Mouse (Mus musculus): ENCODE data around the gene Ccdc6. TPM values are rescaled to one million over a fixed set of nuclear protein-coding genes. Genes with fewer than 3 reads are reported as not detected.
A peak's percentile ranks its signal among the peaks of the same experiment; 100 is the strongest.

The Ccdc6 gene
- polyA plus RNA-seq, 1 experiment = 23.3 TPM

DNA sequence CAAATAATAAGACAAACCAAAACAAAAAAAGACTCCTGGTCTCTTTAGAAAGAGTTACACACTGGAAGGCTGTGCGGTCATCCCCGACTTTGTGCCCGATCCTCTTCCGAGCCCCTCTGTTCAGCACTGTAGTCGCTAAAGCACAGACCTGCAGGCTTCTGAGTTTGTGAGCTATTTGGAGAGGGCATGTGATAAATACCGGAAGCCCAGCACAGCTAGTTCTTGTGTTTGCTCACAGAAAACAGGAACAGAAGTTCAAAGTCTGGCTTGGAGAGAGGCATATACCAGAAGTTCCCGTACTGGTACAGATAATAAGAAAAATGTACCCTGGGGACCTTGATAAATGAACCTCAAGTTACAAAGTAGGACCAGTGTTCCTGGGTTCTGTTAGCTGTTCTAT is 98.4 kb downstream of the Ccdc6 start:
- Histone ChIP-seq H3K4me3 (ENCODE audit: insufficient read depth, low read length) (no peak overlapping the region), H3K27ac (ENCODE audit: insufficient read depth, low read length) (no peak overlapping the region), H3K4me1 (ENCODE audit: control insufficient read depth, insufficient read depth, low read length) (no peaks in the 10 kb centered on the region; the same call in 1 of the 2 replicates)
- TF ChIP-seq POLR2A (IDR thresholded peaks at IDR 0.05; ENCODE audit: extremely low read depth, insufficient read depth, low read length) = no peak
- TF ChIP-seq CTCF (IDR thresholded peaks at IDR 0.05; ENCODE audit: extremely low read depth, insufficient read depth, low read length) = no peak

DNA sequence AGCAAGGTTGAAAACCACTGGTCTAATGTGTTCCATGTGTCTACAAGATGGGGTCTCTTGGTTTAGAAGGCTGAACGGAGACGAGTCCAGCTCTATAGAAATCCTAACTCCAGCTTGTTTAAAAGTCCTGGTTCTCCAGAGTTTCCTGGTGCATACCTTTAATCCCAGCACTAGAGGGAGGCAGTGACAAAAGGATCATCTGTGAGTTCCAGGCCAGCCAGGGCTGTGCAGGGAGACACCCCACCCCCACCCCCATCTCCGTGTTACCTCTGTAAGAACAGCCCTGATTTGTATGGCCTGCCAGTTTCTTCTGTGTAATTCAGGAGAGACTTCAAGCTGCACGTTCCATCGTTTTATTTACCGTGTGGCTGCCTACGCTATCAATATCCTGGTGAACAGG is 98.9 kb downstream of the Ccdc6 start:
- TF ChIP-seq POLR2A (IDR thresholded peaks at IDR 0.05; ENCODE audit: extremely low read depth, insufficient read depth, low read length) (no peak), CTCF (IDR thresholded peaks at IDR 0.05; ENCODE audit: extremely low read depth, insufficient read depth, low read length) (peak; percentile 41)
- H3K4me3 ChIP-seq (ENCODE audit: insufficient read depth, low read length) = no peak overlapping the region
- H3K4me1 ChIP-seq (ENCODE audit: control insufficient read depth, insufficient read depth, low read length) = no peaks in the 10 kb centered on the region; the same call in 1 of the 2 replicates
- H3K27ac ChIP-seq (ENCODE audit: insufficient read depth, low read length) = no peak overlapping the region

DNA sequence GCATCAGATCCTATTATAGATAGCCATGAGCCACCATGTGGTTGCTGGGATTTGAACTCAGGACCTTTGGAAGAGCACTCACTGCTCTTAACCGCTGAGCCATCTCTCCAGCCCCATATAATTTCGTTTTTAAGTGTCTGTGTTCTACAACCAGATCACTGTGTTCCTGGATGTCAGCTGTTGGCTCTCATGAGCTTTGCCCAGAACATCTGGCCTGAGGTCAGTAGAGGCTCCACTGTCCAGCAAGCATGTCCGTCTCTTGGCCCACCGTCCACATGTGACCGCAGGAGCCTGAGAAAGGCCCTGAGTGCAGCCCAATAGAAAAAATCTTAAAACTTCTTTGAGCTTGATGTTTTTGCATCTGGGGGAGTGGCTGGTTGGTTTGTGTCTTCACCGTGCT is 99.7 kb downstream of the Ccdc6 start:
- no peak overlapping the region for H3K27ac ChIP-seq (ENCODE audit: insufficient read depth, low read length)
- TF ChIP-seq CTCF (IDR thresholded peaks at IDR 0.05; ENCODE audit: extremely low read depth, insufficient read depth, low read length) (no peak), POLR2A (IDR thresholded peaks at IDR 0.05; ENCODE audit: extremely low read depth, insufficient read depth, low read length) (no peak)

DNA sequence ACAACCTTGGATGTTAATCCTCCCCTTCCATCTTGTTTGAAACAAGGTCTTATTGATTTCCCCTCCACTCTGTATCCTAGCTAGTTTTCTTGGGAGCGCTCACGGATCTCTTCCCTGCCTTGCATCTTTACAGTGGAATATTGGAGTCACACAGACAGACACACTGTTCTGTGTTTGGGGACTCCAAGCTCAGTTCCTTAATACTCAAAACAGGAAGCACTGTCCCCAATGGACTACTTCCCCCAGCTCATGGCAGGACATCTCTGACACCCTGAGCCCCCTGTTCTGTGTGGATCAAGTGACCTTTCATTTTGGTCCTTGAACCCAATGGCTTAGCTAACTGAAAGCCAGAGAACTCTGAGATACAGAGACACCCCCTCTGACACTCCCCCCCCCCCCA is 100.7 kb downstream of the Ccdc6 start:
- H3K4me3 ChIP-seq (ENCODE audit: insufficient read depth, low read length) = no peak overlapping the region
- no peaks in the 10 kb centered on the region; the same call in 1 of the 2 replicates for H3K4me1 ChIP-seq (ENCODE audit: control insufficient read depth, insufficient read depth, low read length)
- no peak for TF ChIP-seq POLR2A (IDR thresholded peaks at IDR 0.05; ENCODE audit: extremely low read depth, insufficient read depth, low read length)
- no peak for TF ChIP-seq CTCF (IDR thresholded peaks at IDR 0.05; ENCODE audit: extremely low read depth, insufficient read depth, low read length)
- no peak overlapping the region for H3K27ac ChIP-seq (ENCODE audit: insufficient read depth, low read length)

More for the DNA sequence above, 99.7 kb downstream of the Ccdc6 start:
- H3K4me3 ChIP-seq (ENCODE audit: insufficient read depth, low read length) = no peak overlapping the region
- H3K4me1 ChIP-seq (ENCODE audit: control insufficient read depth, insufficient read depth, low read length) = no peaks in the 10 kb centered on the region; the same call in 1 of the 2 replicates

DNA sequence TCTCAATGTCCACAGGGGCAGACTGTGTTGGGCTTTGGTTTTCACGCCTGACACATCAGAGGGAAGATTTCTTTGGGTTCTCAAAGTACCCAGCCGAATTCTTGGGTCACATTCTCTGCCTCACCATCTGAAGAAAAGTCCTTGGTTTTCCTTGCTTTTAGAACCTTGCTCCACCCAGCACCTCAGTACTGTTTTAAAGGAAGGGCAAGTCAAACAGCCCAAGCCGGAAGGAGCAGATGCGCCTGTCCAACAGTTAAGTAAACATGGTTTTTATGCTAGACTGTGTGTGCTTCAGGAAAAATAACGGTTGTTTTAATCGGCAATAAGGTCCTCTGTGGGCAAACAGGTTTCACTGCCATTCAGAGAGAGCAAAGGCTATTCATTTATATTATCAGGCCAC is 101.1 kb downstream of the Ccdc6 start:
- H3K27ac ChIP-seq (ENCODE audit: insufficient read depth, low read length) = no peak overlapping the region
- no peak for TF ChIP-seq CTCF (IDR thresholded peaks at IDR 0.05; ENCODE audit: extremely low read depth, insufficient read depth, low read length)
- TF ChIP-seq POLR2A (IDR thresholded peaks at IDR 0.05; ENCODE audit: extremely low read depth, insufficient read depth, low read length) = no peak
- H3K4me3 ChIP-seq (ENCODE audit: insufficient read depth, low read length) = no peak overlapping the region
- H3K4me1 ChIP-seq (ENCODE audit: control insufficient read depth, insufficient read depth, low read length) = no peaks in the 10 kb centered on the region; the same call in 1 of the 2 replicates

DNA sequence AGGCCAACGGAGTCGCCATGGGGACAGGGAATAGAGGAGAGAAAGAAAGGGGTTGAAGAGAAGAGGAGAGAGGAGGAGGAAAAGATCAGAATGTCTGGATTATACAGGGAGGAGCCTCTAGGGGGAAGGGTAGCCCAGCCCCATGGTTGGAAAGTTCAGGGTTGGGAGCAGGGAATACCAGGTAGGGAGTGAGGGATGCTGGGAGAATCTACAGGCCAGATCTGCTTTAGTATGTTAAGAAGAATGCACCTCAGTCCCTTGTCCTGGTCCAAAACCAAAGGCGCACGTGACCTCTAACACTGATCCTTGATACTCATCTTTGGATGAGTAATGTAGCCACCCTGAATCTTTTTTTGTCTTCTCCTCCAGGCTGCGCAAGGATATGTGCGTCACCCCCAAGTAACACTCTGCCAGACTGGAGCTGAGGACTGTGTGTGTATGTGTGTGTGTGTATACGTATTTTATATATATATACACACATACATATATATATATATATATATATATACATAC is 102.1 kb downstream of the Ccdc6 start:
- no peak overlapping the region for H3K4me3 ChIP-seq (ENCODE audit: insufficient read depth, low read length)
- H3K4me1 ChIP-seq (ENCODE audit: control insufficient read depth, insufficient read depth, low read length) = no peaks in the 10 kb centered on the region; the same call in 1 of the 2 replicates
- TF ChIP-seq POLR2A (IDR thresholded peaks at IDR 0.05; ENCODE audit: extremely low read depth, insufficient read depth, low read length) = no peak
- no peak for TF ChIP-seq CTCF (IDR thresholded peaks at IDR 0.05; ENCODE audit: extremely low read depth, insufficient read depth, low read length)
- H3K27ac ChIP-seq (ENCODE audit: insufficient read depth, low read length) = no peak overlapping the region

DNA sequence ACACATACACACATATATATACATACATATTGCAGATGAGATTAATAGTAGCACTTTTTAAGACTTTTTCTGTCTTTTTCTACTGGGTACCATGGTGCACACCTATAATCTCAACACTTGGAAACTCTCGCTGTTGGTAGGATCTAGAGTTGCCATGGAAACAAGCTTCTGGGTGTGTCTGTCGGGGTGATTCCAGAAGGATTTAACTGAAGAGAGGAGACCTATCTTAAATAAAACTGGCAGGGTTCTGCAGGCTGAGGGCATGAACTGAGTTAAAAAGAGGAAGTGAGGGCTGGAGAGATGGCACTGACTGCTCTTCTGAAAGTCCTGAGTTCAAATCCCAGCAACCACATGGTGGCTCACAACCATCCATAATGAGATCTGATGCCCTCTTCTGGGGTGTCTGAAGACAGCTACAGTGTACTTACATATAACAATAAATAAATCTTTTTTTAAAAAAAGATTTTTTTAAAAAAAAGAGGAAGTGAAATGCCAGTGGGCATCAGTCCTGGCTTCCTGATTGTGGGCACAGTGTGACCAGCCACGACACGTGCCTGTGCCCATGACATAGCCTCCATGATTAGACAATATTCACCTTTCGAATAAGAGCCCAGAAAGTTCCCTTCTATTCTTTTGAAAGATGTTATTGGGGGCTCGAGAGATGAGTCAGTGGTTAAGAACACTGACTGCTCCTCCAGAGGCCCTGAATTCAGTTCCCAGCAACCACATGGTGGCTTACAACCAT is 102.7 kb downstream of the Ccdc6 start:
- TF ChIP-seq CTCF (IDR thresholded peaks at IDR 0.05; ENCODE audit: extremely low read depth, insufficient read depth, low read length) (no peak), POLR2A (IDR thresholded peaks at IDR 0.05; ENCODE audit: extremely low read depth, insufficient read depth, low read length) (no peak)
- Histone ChIP-seq H3K27ac (ENCODE audit: insufficient read depth, low read length) (no peak overlapping the region), H3K4me1 (ENCODE audit: control insufficient read depth, insufficient read depth, low read length) (no peaks in the 10 kb centered on the region; the same call in none of the 2 replicates), H3K4me3 (ENCODE audit: insufficient read depth, low read length) (no peak overlapping the region)

DNA sequence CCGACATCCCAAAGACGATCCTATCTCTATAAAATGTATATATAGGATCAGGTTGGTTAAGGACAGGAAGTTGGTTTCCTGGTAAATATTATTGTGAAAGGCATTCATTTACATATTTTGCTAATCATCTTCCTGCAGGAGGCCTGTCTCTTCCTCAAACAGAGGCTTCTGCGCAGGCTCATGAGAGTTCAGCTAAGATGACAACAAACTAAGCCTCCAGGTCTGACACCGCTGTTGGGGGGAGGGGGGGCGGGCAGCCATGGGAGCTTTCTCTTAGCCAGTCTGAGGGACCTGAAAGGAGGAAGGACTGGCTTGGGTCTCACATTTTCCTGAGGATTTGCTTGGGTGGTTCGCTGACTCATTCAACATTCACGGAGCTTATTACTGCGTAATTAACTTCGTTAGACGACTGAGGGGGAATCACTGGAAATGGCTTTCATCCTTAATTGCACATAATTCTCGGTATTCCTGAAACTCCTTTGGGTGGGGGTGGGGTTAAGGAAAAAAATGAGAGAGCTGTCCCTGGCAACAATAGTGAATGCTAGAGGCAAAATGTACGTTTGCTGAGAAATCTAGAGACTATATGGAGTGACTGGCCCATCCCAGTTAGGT is 104.1 kb downstream of the Ccdc6 start:
- H3K4me3 ChIP-seq (ENCODE audit: insufficient read depth, low read length) = no peak overlapping the region
- no peak overlapping the region for H3K27ac ChIP-seq (ENCODE audit: insufficient read depth, low read length)
- H3K4me1 ChIP-seq (ENCODE audit: control insufficient read depth, insufficient read depth, low read length) = no peaks in the 10 kb centered on the region; the same call in none of the 2 replicates
- TF ChIP-seq CTCF (IDR thresholded peaks at IDR 0.05; ENCODE audit: extremely low read depth, insufficient read depth, low read length) = no peak
- TF ChIP-seq POLR2A (IDR thresholded peaks at IDR 0.05; ENCODE audit: extremely low read depth, insufficient read depth, low read length) = no peak

DNA sequence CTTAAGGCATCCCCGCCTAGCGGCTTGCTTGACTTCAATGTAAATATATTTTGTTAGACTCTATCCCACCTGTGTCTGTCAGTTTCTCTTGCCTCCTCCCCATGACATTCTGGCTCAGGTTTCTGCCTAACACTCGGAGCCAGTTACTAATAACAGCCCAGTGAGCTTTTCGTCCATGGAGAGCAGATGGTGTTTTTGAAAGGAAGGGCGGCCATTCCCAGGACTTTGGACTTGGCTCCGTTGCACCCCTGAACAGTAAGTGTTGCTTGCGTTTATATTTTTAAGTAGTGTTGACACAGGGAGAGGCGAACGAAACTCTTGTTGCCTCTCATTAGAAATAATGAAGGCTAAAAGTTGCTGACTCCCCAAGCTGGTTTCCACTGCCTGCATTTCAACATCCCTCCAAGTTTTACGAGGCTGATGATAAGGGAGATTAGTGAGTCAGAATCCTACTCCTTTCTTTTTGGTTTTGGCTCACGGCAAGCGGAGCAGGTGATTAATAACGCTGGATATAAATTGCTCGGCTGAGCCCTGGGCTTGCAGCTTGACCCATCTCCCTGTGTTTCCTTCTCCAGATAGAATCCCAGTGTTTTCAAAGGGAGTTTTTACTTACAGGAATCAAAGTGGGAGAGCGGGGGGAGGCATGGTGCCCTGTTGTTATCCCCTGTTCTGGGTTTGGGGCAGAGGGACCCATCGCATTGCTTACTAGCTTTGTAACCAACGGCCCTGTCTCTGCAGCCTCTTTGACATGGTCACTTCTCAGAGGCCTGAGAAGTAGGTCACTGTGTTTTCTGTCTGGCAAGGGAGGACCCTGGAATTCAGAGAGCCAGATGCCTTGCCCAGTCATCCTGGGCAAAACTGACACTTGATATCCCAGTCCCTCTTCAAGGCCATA is 107.8 kb downstream of the Ccdc6 start, which contains the start of gene Mrln:
TSS of gene Mrln (plus strand) at position 160 of the 895 bp plus-strand sequence.
- Histone ChIP-seq H3K27ac (ENCODE audit: insufficient read depth, low read length) (no peak within 1 kb of the TSS), H3K4me3 (ENCODE audit: insufficient read depth, low read length) (no peak within 1 kb of the TSS), H3K4me1 (ENCODE audit: control insufficient read depth, insufficient read depth, low read length) (no peaks in the 10 kb centered on the region; the same call in 1 of the 2 replicates)
- TF ChIP-seq CTCF (IDR thresholded peaks at IDR 0.05; ENCODE audit: extremely low read depth, insufficient read depth, low read length) = no peak
- TF ChIP-seq POLR2A (IDR thresholded peaks at IDR 0.05; ENCODE audit: extremely low read depth, insufficient read depth, low read length) = no peak

Measured in cortical plate, adult 2 months (tissue).